25 mouse cellular contexts compared by ENCODE assay signal in genomic region chr17:8757576-8757975, GRCm38 (mm10).
DNase-seq lines count a peak whose midpoint lies in the region; ATAC-seq and TF ChIP-seq lines count a peak whose summit lies in the region.
"Had no signal": no experiment of that assay in that cellular context is flagged by ENCODE, and none has a peak within 500 bp of the region (broad histone marks: within the 10 kb centered on the region; RNA-seq: fewer than 3 reads in every experiment).

No protein-coding gene starts in this region.

- no peak overlapping the region for H3K9ac ChIP-seq in neural tube, embryonic 15.5 days (replicated peaks)
- H3K9ac ChIP-seq: embryonic facial prominence, embryonic 12.5 days; heart, embryonic 13.5 days; limb, embryonic 13.5 days; liver, embryonic 12.5 days had no signal

- H3K27me3 ChIP-seq in neural tube, embryonic 15.5 days (replicated peaks): no peaks in the 10 kb centered on the region
- H3K27me3 ChIP-seq: embryonic facial prominence, embryonic 12.5 days; limb, embryonic 13.5 days had no signal

- intact Hi-C loops in gastrocnemius, adult 2 months (cut with DNase I): no loop called here

- H3K27ac ChIP-seq in gastrocnemius, adult 2 months: no peak overlapping the region
- no peak overlapping the region for H3K27ac ChIP-seq in neural tube, embryonic 15.5 days (replicated peaks)
- H3K27ac ChIP-seq: embryonic facial prominence, embryonic 12.5 days; heart, embryonic 13.5 days; hindbrain, postnatal 0 days; limb, embryonic 13.5 days; liver, embryonic 12.5 days had no signal

- peak; percentile 38 for DNase-seq in gastrocnemius, adult 2 months
- no peak for DNase-seq in gastrocnemius, postnatal 4 days (ENCODE audit: low spot score in 2 of 2)
- peak; percentile 76 for DNase-seq in 3T3-L1 (ENCODE audit: low read depth, low spot score)
- DNase-seq in adrenal gland, adult (ENCODE audit: inconsistent age in 2 of 2, low spot score in 1 of 2): peak; percentile 77 to 89
- DNase-seq in adrenal gland, postnatal 36 days: peak; percentile 75 to 82
- no peak for DNase-seq in spleen, adult 12 weeks (ENCODE audit: low spot score)
- DNase-seq: cerebellum, adult 2 months; cerebellum, postnatal 25 days; heart, postnatal 14 days; kidney, adult 9 months; kidney, postnatal 14 days; lung, adult 2 months; midbrain, embryonic 14.5 days; retina, postnatal 1 day; right cerebral cortex, postnatal 25 days; thymus, postnatal 4 days had no signal

- no peak for ATAC-seq in neural tube, embryonic 15.5 days (ENCODE audit: low FRiP score)
- ATAC-seq: activated CD4-positive, CD25-positive, alpha-beta regulatory T cell, adult 4 months; CD4-positive, CD25-positive, alpha-beta regulatory T cell, adult 4 months; hindbrain, postnatal 0 days; intestine, embryonic 16.5 days; liver, embryonic 12.5 days had no signal

- 92% methylated on average over 5 of the region's 5 CpGs for WGBS in neural tube, embryonic 15.5 days

- TF ChIP-seq CTCF in gastrocnemius, adult 2 months (IDR thresholded peaks at IDR 0.05): no peak

- no peaks in the 10 kb centered on the region for H3K9me3 ChIP-seq in neural tube, embryonic 15.5 days (replicated peaks)
- H3K9me3 ChIP-seq: embryonic facial prominence, embryonic 12.5 days; heart, embryonic 13.5 days; limb, embryonic 13.5 days; liver, embryonic 12.5 days had no signal

- no peak overlapping the region for H3K4me2 ChIP-seq in neural tube, embryonic 15.5 days
- H3K4me2 ChIP-seq: embryonic facial prominence, embryonic 12.5 days; heart, embryonic 13.5 days; limb, embryonic 13.5 days; liver, embryonic 12.5 days had no signal

- H3K36me3 ChIP-seq in neural tube, embryonic 15.5 days: no peaks in the 10 kb centered on the region
- H3K36me3 ChIP-seq: embryonic facial prominence, embryonic 12.5 days; heart, embryonic 13.5 days; limb, embryonic 13.5 days; liver, embryonic 12.5 days had no signal

- no peak overlapping the region for H3K4me3 ChIP-seq in gastrocnemius, adult 2 months
- H3K4me3 ChIP-seq in neural tube, embryonic 15.5 days (replicated peaks): no peak overlapping the region
- H3K4me3 ChIP-seq: embryonic facial prominence, embryonic 12.5 days; heart, embryonic 13.5 days; limb, embryonic 13.5 days; liver, embryonic 12.5 days had no signal

- no peaks in the 10 kb centered on the region for H3K4me1 ChIP-seq in neural tube, embryonic 15.5 days
- H3K4me1 ChIP-seq: embryonic facial prominence, embryonic 12.5 days; heart, embryonic 13.5 days; limb, embryonic 13.5 days; liver, embryonic 12.5 days had no signal

Comparison
In these comparisons a context has a peak if more than half of its experiments do, and no peak if none do; other contexts are left out.
1. DNase-seq: peak in gastrocnemius, adult 2 months (single experiment), 3T3-L1 (single experiment), adrenal gland, adult (2 of 2) and adrenal gland, postnatal 36 days (2 of 2); none in gastrocnemius, postnatal 4 days (0 of 2) and spleen, adult 12 weeks (single experiment).